Mouse (Mus musculus): ENCODE measurements around the gene Apobec1.
"Not testable (repeated sequence)": the region's sequence is repeated elsewhere in the genome, so short reads cannot be mapped to it uniquely, and the experiment has no call there.

Gene Apobec1

GRCm38 (mm10) chr6:122602992-122603322, 713 bp upstream of the Apobec1 start:
- DNase-seq = no peak

- DNase-seq = no peak
Measured at GRCm38 (mm10) chr6:122601615-122602014, 629 bp downstream of the Apobec1 start.

GRCm38 (mm10) chr6:122601031-122601430, 1.2 kb downstream of the Apobec1 start:
- DNase-seq = no peak

GRCm38 (mm10) chr6:122600066-122600646, 2.1 kb downstream of the Apobec1 start:
- DNase-seq = no peak

- no peak for DNase-seq
Measured at GRCm38 (mm10) chr6:122599054-122599737, 3.0 kb downstream of the Apobec1 start.

GRCm38 (mm10) chr6:122598436-122598835, 3.8 kb downstream of the Apobec1 start:
- DNase-seq = no peak

- DNase-seq = no peak
Measured at GRCm38 (mm10) chr6:122598014-122598413, 4.2 kb downstream of the Apobec1 start.

- no peak for DNase-seq
Measured at GRCm38 (mm10) chr6:122596608-122597007, 5.6 kb downstream of the Apobec1 start.

GRCm38 (mm10) chr6:122595637-122596036, 6.6 kb downstream of the Apobec1 start:
- DNase-seq = peak in 1 of 2 experiments; percentile 5

GRCm38 (mm10) chr6:122592905-122593304, 9.3 kb downstream of the Apobec1 start:
- DNase-seq = no peak

- no peak for DNase-seq
Measured at GRCm38 (mm10) chr6:122591027-122591758, 11.1 kb downstream of the Apobec1 start.

GRCm38 (mm10) chr6:122579086-122579485, 23.2 kb downstream of the Apobec1 start:
- DNase-seq = no peak

GRCm38 (mm10) chr6:122577030-122577429, 25.2 kb downstream of the Apobec1 start:
- DNase-seq = no peak

GRCm38 (mm10) chr6:122575037-122575436, 27.2 kb downstream of the Apobec1 start:
- DNase-seq = not testable (repeated sequence)

- DNase-seq = no peak
Measured at GRCm38 (mm10) chr6:122571617-122571959, 30.7 kb downstream of the Apobec1 start.

- no peak for DNase-seq
Measured at GRCm38 (mm10) chr6:122570695-122571616, 31.3 kb downstream of the Apobec1 start.

GRCm38 (mm10) chr6:122569762-122570161, 32.5 kb downstream of the Apobec1 start:
- DNase-seq = no peak

GRCm38 (mm10) chr6:122569113-122569512, 33.1 kb downstream of the Apobec1 start:
- no peak for DNase-seq

GRCm38 (mm10) chr6:122565070-122565784, 37.0 kb downstream of the Apobec1 start:
- no peak for DNase-seq

GRCm38 (mm10) chr6:122562463-122562862, 39.8 kb downstream of the Apobec1 start:
- DNase-seq = peak; percentile 48 to 74

- peak in 1 of 2 experiments; percentile 3 for DNase-seq
Measured at GRCm38 (mm10) chr6:122561005-122561404, 41.2 kb downstream of the Apobec1 start.

- DNase-seq = peak; percentile 65 to 75
Measured at GRCm38 (mm10) chr6:122560427-122560826, 41.8 kb downstream of the Apobec1 start.
